Mouse (Mus musculus): Measurements from ENCODE around the gene Plcb2.

DNA sequence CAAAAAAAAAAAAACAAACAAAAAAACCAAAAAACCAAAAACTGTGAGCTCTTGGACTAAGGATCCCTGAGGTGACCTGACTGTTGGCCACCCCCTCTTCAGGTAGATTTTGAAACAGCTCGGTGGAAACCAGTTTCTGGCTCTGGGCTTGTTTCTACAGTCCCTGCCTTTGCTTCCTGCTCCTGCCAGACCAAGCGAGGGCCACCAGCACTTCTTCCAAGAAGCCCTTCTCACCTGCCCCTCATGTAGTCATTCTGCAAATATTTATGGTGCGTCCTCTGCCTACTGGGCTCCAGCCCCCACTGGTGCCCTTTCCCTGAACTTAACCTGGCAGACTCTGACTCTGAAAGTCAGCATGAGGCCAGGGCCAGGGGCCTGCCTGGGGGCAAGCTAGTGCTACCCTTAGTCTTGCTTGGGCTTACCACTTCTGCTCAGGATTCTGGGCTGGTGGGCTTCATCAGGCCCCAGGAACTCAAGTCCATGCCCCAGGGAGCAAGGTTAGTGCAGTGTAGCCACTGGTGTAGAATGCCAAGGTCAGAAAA is 63.2 kb downstream of the Plcb2 start:
- TF ChIP-seq EP300 (IDR thresholded peaks at IDR 0.05; ENCODE audit: low read depth) (no peak), CTCF (IDR thresholded peaks at IDR 0.05; ENCODE audit: low read depth) (no peak)

Measured in heart, postnatal 0 days (tissue).